Mouse (Mus musculus) liver, adult 2 months (tissue): ENCODE data around the gene Csf1. TPM values are rescaled to one million over a fixed set of nuclear protein-coding genes. Genes with fewer than 3 reads are reported as not detected.
A peak's percentile ranks its signal among the peaks of the same experiment; 100 is the strongest.

Experiments
- DNase-seq: peaks from one replicate; pipeline ENCODE4 v3.0.0-alpha.2; 2011; ENCODE audit warnings: low read depth, low spot score; ENCODE audit errors: extremely low read depth
- H3K27ac ChIP-seq: fragments of 200-500 bp; replicated peaks from 2 replicates; pipeline ENCODE4 v1.5.1; 2012; ENCODE audit warnings: low read depth, mild to moderate bottlenecking, control low read depth, inconsistent platforms, low read length; ENCODE audit not compliant: insufficient read depth
- H3K27me3 ChIP-seq: fragments of 200-500 bp; 2 replicates; pipeline ENCODE4 v1.6.1; 2012; ENCODE audit warnings: mild to moderate bottlenecking, moderate library complexity, low read length, inconsistent platforms; ENCODE audit not compliant: control insufficient read depth, insufficient read depth
- H3K36me3 ChIP-seq: fragments of 200-500 bp; 2 replicates; pipeline ENCODE4 v1.6.1; 2012; ENCODE audit warnings: low read length, inconsistent platforms; ENCODE audit not compliant: control insufficient read depth, insufficient read depth
- H3K4me1 ChIP-seq: fragments of 200-500 bp; 2 replicates; pipeline ENCODE4 v1.6.1; 2011; ENCODE audit warnings: low read length; ENCODE audit not compliant: control insufficient read depth, insufficient read depth
- H3K4me3 ChIP-seq: fragments of 200-500 bp; 2 replicates; pipeline ENCODE4 v1.5.1; 2011; ENCODE audit warnings: low read depth, mild to moderate bottlenecking, control low read depth, low read length, moderate library complexity; ENCODE audit not compliant: insufficient read depth
- H3K79me2 ChIP-seq: fragments of 200-500 bp; 2 replicates; pipeline ENCODE4 v1.6.1; 2012; ENCODE audit warnings: inconsistent platforms, mild to moderate bottlenecking, low read length, moderate library complexity; ENCODE audit not compliant: control insufficient read depth, insufficient read depth
- H3K9ac ChIP-seq: fragments of 200-500 bp; 2 replicates; pipeline ENCODE4 v1.6.1; 2012; ENCODE audit warnings: low read depth, mild to moderate bottlenecking, control low read depth, inconsistent platforms, low read length
- CTCF ChIP-seq: fragments of 200-500 bp; IDR thresholded peaks from 2 replicates; pipeline ENCODE4 v1.5.1; 2011; ENCODE audit warnings: low read depth, low read length, control low read depth
- POLR2A ChIP-seq: fragments of 200-500 bp; IDR thresholded peaks from 2 replicates; pipeline ENCODE4 v1.6.1; 2011; ENCODE audit warnings: low read length, control low read depth; ENCODE audit not compliant: insufficient read depth; ENCODE audit errors: extremely low read depth
- WGBS: fragments of 180-500 bp; shearing (Covaris S2); methylation state at CpG from one replicate; pipeline ENCODE4 v1.1.7; 2018; 5-methylcytosine and 5-hydroxymethylcytosine counted together
- polyA plus RNA-seq: library from polyadenylated mRNA; depleted of rRNA; stranded (reverse); fragments of >200 nt; gene quantifications from 2 replicates; pipeline ENCODE4 v1.2.3, GENCODE M21; 2012
- total RNA-seq: library from RNA; depleted of rRNA; stranded (reverse); fragments of >200 nt; gene quantifications from 2 replicates; pipeline ENCODE4 v1.2.3, GENCODE M21; 2014

The Csf1 gene
- total and polyA plus RNA-seq, 2 experiments: 3.3 to 6.6 TPM

- H3K27ac ChIP-seq: no peak overlapping the region
These were observed 17.2 kb downstream of the Csf1 start for GRCm38 (mm10) chr3:107743107-107743506.

GRCm38 (mm10) chr3:107742071-107742710 is 18.1 kb downstream of the Csf1 start:
- no peak overlapping the region for H3K9ac ChIP-seq
- H3K4me1 ChIP-seq: peaks cover 10% of the 10 kb centered on the region
- no peaks in the 10 kb centered on the region for H3K27me3 ChIP-seq
- H3K4me3 ChIP-seq: no peak overlapping the region
- no peaks in the 10 kb centered on the region for H3K79me2 ChIP-seq
- TF ChIP-seq CTCF (no peak), POLR2A (no peak)
- no peak overlapping the region for H3K27ac ChIP-seq
- DNase-seq: no peak
- WGBS: 86% methylated on average over 10 of the region's 10 CpGs
- peaks cover 11% of the 10 kb centered on the region for H3K36me3 ChIP-seq

More at GRCm38 (mm10) chr3:107743107-107743506, 17.2 kb downstream of the Csf1 start:
- H3K4me1 ChIP-seq: peaks cover 10% of the 10 kb centered on the region
- WGBS: 54% methylated on average over 3 of the region's 3 CpGs
- no peak overlapping the region for H3K9ac ChIP-seq
- TF ChIP-seq POLR2A (no peak), CTCF (no peak)
- H3K79me2 ChIP-seq: no peaks in the 10 kb centered on the region
- DNase-seq: no peak
- no peak overlapping the region for H3K4me3 ChIP-seq
- H3K27me3 ChIP-seq: no peaks in the 10 kb centered on the region
- peaks cover 11% of the 10 kb centered on the region for H3K36me3 ChIP-seq

- Histone ChIP-seq H3K9ac (no peak overlapping the region), H3K4me1 (peaks cover 10% of the 10 kb centered on the region), H3K27me3 (no peaks in the 10 kb centered on the region), H3K36me3 (peaks cover 7% of the 10 kb centered on the region), H3K4me3 (no peak overlapping the region), H3K27ac (no peak overlapping the region), H3K79me2 (no peaks in the 10 kb centered on the region)
- peak; percentile 30 for DNase-seq
- TF ChIP-seq CTCF: no peak
These were observed 18.9 kb downstream of the Csf1 start for GRCm38 (mm10) chr3:107741387-107741786.

GRCm38 (mm10) chr3:107740578-107741207 is 19.6 kb downstream of the Csf1 start:
- Histone ChIP-seq H3K4me1 (peaks cover 10% of the 10 kb centered on the region), H3K4me3 (no peak overlapping the region), H3K36me3 (peaks cover 6% of the 10 kb centered on the region), H3K27ac (no peak overlapping the region), H3K9ac (no peak overlapping the region), H3K79me2 (no peaks in the 10 kb centered on the region), H3K27me3 (no peaks in the 10 kb centered on the region)
- DNase-seq: no peak
- no peak for TF ChIP-seq POLR2A
- TF ChIP-seq CTCF: no peak
- WGBS: 54% methylated on average over 6 of the region's 6 CpGs

- H3K9ac ChIP-seq: no peak overlapping the region
- WGBS: 85% methylated on average over 2 of the region's 2 CpGs
- H3K27me3 ChIP-seq: no peaks in the 10 kb centered on the region
- no peak overlapping the region for H3K4me3 ChIP-seq
- no peak for DNase-seq
- H3K36me3 ChIP-seq: no peaks in the 10 kb centered on the region
- TF ChIP-seq CTCF: no peak
- TF ChIP-seq POLR2A: no peak
- peaks cover 10% of the 10 kb centered on the region for H3K4me1 ChIP-seq
- no peak overlapping the region for H3K27ac ChIP-seq
- H3K79me2 ChIP-seq: no peaks in the 10 kb centered on the region
These were observed 20.3 kb downstream of the Csf1 start for GRCm38 (mm10) chr3:107739966-107740365.

- Histone ChIP-seq H3K9ac (no peak overlapping the region), H3K27ac (no peak overlapping the region), H3K36me3 (no peaks in the 10 kb centered on the region), H3K4me3 (no peak overlapping the region), H3K27me3 (no peaks in the 10 kb centered on the region), H3K79me2 (no peaks in the 10 kb centered on the region), H3K4me1 (peaks cover 10% of the 10 kb centered on the region)
- DNase-seq: no peak
- TF ChIP-seq CTCF: no peak
- WGBS: 85% methylated on average over 3 of the region's 3 CpGs
These were observed 20.8 kb downstream of the Csf1 start for GRCm38 (mm10) chr3:107739456-107739855.
